Mouse (Mus musculus): Measurements from ENCODE around the gene Slc7a7.
"Not testable (repeated sequence)": the region's sequence is repeated elsewhere in the genome, so short reads cannot be mapped to it uniquely, and the experiment has no call there.

- TF ChIP-seq POLR2A (IDR thresholded peaks at IDR 0.05; ENCODE audit: control insufficient read depth, low read depth, low read length); CTCF (IDR thresholded peaks at IDR 0.05; ENCODE audit: control insufficient read depth, insufficient read depth, insufficient replicate concordance, low read depth, low read length): not testable (repeated sequence)
Observed at GRCm38 (mm10) chr14:54341807-54342206, 75.8 kb downstream of the Slc7a7 start.

Data from testis, adult 2 months (tissue).